Mouse (Mus musculus) forebrain, embryonic 16.5 days (tissue): ENCODE measurements around the gene Prr7. TPM values are rescaled to one million over a fixed set of nuclear protein-coding genes. Genes with fewer than 3 reads are reported as not detected.
A peak's percentile ranks its signal among the peaks of the same experiment; 100 is the strongest.

ENCODE experiments used
- ATAC-seq: fragments of 200-750 bp; cut with Nextera tagmentation; 2 replicates; pipeline ENCODE4 v1.8.0; 2017; ENCODE audit warnings: mild to moderate bottlenecking, moderate library complexity
- H3K27ac ChIP-seq: fragments of 300-500 bp; sonication (generic); 2 replicates; pipeline ENCODE4 v1.5.1; 2014; ENCODE audit warnings: low read length, control low read depth
- H3K27me3 ChIP-seq: fragments of 300-500 bp; sonication (generic); replicated peaks from 2 replicates; pipeline ENCODE4 v1.6.1; 2014; ENCODE audit warnings: low read length; ENCODE audit not compliant: control insufficient read depth, insufficient read depth
- H3K36me3 ChIP-seq: fragments of 300-500 bp; sonication (generic); 2 replicates; pipeline ENCODE4 v1.6.1; 2014; ENCODE audit not compliant: control insufficient read depth, insufficient read depth
- H3K4me1 ChIP-seq: fragments of 300-500 bp; sonication (generic); replicated peaks from 2 replicates; pipeline ENCODE4 v1.6.1; 2014; ENCODE audit warnings: low read length; ENCODE audit not compliant: control insufficient read depth, insufficient read depth
- H3K4me2 ChIP-seq: fragments of 300-500 bp; sonication (generic); 2 replicates; pipeline ENCODE4 v1.6.1; 2014; ENCODE audit warnings: mild to moderate bottlenecking, low read length, control low read depth
- H3K4me3 ChIP-seq: fragments of 300-500 bp; sonication (generic); replicated peaks from 2 replicates; pipeline ENCODE4 v1.5.1; 2014; ENCODE audit warnings: mild to moderate bottlenecking, low read length, control low read depth
- H3K9ac ChIP-seq: fragments of 300-500 bp; sonication (generic); replicated peaks from 2 replicates; pipeline ENCODE4 v1.6.1; 2014; ENCODE audit warnings: low read depth, low read length, control low read depth
- H3K9me3 ChIP-seq: fragments of 300-500 bp; sonication (generic); 2 replicates; pipeline ENCODE4 v1.6.1; 2016; ENCODE audit warnings: low read length; ENCODE audit not compliant: control insufficient read depth
- WGBS: fragments of 180-500 bp; shearing (Covaris S2); extraction: QIAGEN DNeasy Blood & Tissue Kit; methylation state at CpG from one replicate; pipeline ENCODE4 v1.1.7; 2014; 5-methylcytosine and 5-hydroxymethylcytosine counted together
- polyA plus RNA-seq: library from polyadenylated mRNA; unstranded; fragments of >200 nt; fragmentation: Nextera tagmentation; extraction: Ambion mirVana; gene quantifications from 2 replicates; pipeline ENCODE4 v1.2.1, GENCODE M21; 2015

The Prr7 gene
- polyA plus RNA-seq, 1 experiment from 2014 or later: 4.1 TPM

- H3K4me2 ChIP-seq: no peak overlapping the region
- no peaks in the 10 kb centered on the region for H3K27me3 ChIP-seq
- H3K36me3 ChIP-seq: peaks cover 6% of the 10 kb centered on the region
- no peaks in the 10 kb centered on the region for H3K9me3 ChIP-seq
- ATAC-seq: peak; percentile 53
- no peak overlapping the region; the same call in 1 of the 2 replicates for H3K9ac ChIP-seq
- 6% methylated on average over 5 of the region's 6 CpGs for WGBS
- peak overlapping the region; percentile 49; the same call in 1 of the 2 replicates for H3K27ac ChIP-seq
- H3K4me1 ChIP-seq: peaks cover 32% of the 10 kb centered on the region
- no peak overlapping the region for H3K4me3 ChIP-seq
Measured at GRCm38 (mm10) chr13:55510668-55511491, 46.8 kb downstream of the Prr7 start.

GRCm38 (mm10) chr13:55511492-55511861 is 47.4 kb downstream of the Prr7 start:
- H3K9me3 ChIP-seq: no peaks in the 10 kb centered on the region
- H3K4me1 ChIP-seq: peaks cover 32% of the 10 kb centered on the region
- H3K4me3 ChIP-seq: no peak overlapping the region
- no peak for ATAC-seq
- no peak overlapping the region for H3K27ac ChIP-seq
- WGBS: 39% methylated on average over 5 of the region's 5 CpGs
- peaks cover 5% of the 10 kb centered on the region for H3K36me3 ChIP-seq
- no peaks in the 10 kb centered on the region for H3K27me3 ChIP-seq
- peak overlapping the region; percentile 91; the same call in 1 of the 2 replicates for H3K4me2 ChIP-seq
- H3K9ac ChIP-seq: no peak overlapping the region

GRCm38 (mm10) chr13:55512379-55513031 is 48.4 kb downstream of the Prr7 start:
- Histone ChIP-seq H3K4me2 (peak overlapping the region; percentile 91), H3K36me3 (0 out of 2 replicates have a peak, but pooled peaks cover 2% of the 10 kb centered on the region), H3K4me3 (peak overlapping the region; percentile 81), H3K27me3 (no peaks in the 10 kb centered on the region), H3K9me3 (no peaks in the 10 kb centered on the region), H3K4me1 (peaks cover 32% of the 10 kb centered on the region), H3K27ac (peak overlapping the region; percentile 67), H3K9ac (peak overlapping the region; percentile 87)
- under 1% methylated on average over 22 of the region's 25 CpGs for WGBS
- ATAC-seq: peak; percentile 34

GRCm38 (mm10) chr13:55513111-55513748 is 49.2 kb downstream of the Prr7 start, which contains the start of gene Pdlim7:
TSS of gene Pdlim7 (minus strand) at chr13:55513676.
- Histone ChIP-seq H3K4me2 (peak within 1 kb of the TSS; percentile 91), H3K27me3 (no peaks in the 10 kb centered on the region), H3K36me3 (no peaks in the 10 kb centered on the region), H3K9ac (peak within 1 kb of the TSS; percentile 87), H3K27ac (peak within 1 kb of the TSS; percentile 67), H3K4me1 (peaks cover 32% of the 10 kb centered on the region), H3K4me3 (peak within 1 kb of the TSS; percentile 81), H3K9me3 (no peaks in the 10 kb centered on the region)
- under 1% methylated on average over 54 of the region's 55 CpGs for WGBS
- peak; percentile 80 for ATAC-seq

- Histone ChIP-seq H3K27me3 (no peaks in the 10 kb centered on the region), H3K9ac (peak overlapping the region; percentile 87)
Measured at GRCm38 (mm10) chr13:55513828-55514227, 49.8 kb downstream of the Prr7 start.

GRCm38 (mm10) chr13:55516955-55517354 is 52.9 kb downstream of the Prr7 start:
- no peak for ATAC-seq
- 2% methylated on average over 5 of the region's 5 CpGs for WGBS
- Histone ChIP-seq H3K9me3 (no peaks in the 10 kb centered on the region), H3K27me3 (no peaks in the 10 kb centered on the region), H3K36me3 (no peaks in the 10 kb centered on the region), H3K9ac (no peak overlapping the region), H3K4me1 (peaks cover 13% of the 10 kb centered on the region), H3K4me2 (no peak overlapping the region), H3K27ac (no peak overlapping the region), H3K4me3 (no peak overlapping the region)

More at GRCm38 (mm10) chr13:55513828-55514227, 49.8 kb downstream of the Prr7 start:
- whole genome bisulfite sequencing: 34% methylated on average over 9 of the region's 9 CpGs
- no peak for ATAC-seq
- H3K4me2 ChIP-seq: peak overlapping the region; percentile 91
- H3K9me3 ChIP-seq: no peaks in the 10 kb centered on the region
- no peak overlapping the region for H3K27ac ChIP-seq
- H3K4me1 ChIP-seq: peaks cover 32% of the 10 kb centered on the region
- H3K36me3 ChIP-seq: no peaks in the 10 kb centered on the region
- peak overlapping the region; percentile 81 for H3K4me3 ChIP-seq

- no peaks in the 10 kb centered on the region for H3K4me1 ChIP-seq
- H3K4me3 ChIP-seq: no peak overlapping the region
- WGBS: 79% methylated on average over 4 of the region's 4 CpGs
- H3K27me3 ChIP-seq: no peaks in the 10 kb centered on the region
- no peak overlapping the region for H3K9ac ChIP-seq
- H3K9me3 ChIP-seq: no peaks in the 10 kb centered on the region
- ATAC-seq: no peak
- H3K36me3 ChIP-seq: no peaks in the 10 kb centered on the region
- no peak overlapping the region for H3K27ac ChIP-seq
- H3K4me2 ChIP-seq: no peak overlapping the region
Measured at GRCm38 (mm10) chr13:55519606-55520005, 55.5 kb downstream of the Prr7 start.

GRCm38 (mm10) chr13:55522730-55523129 is 58.7 kb downstream of the Prr7 start:
- 54% methylated on average over 8 of the region's 8 CpGs for WGBS
- no peak for ATAC-seq
- no peak overlapping the region for H3K27ac ChIP-seq
- no peaks in the 10 kb centered on the region for H3K36me3 ChIP-seq
- H3K9me3 ChIP-seq: no peaks in the 10 kb centered on the region
- H3K27me3 ChIP-seq: no peaks in the 10 kb centered on the region
- no peaks in the 10 kb centered on the region for H3K4me1 ChIP-seq
- no peak overlapping the region for H3K4me2 ChIP-seq
- no peak overlapping the region for H3K9ac ChIP-seq
- H3K4me3 ChIP-seq: no peak overlapping the region
